Mouse (Mus musculus): ENCODE data around the gene Tex46. TPM values are rescaled to one million over a fixed set of nuclear protein-coding genes. Genes with fewer than 3 reads are reported as not detected.

Tex46 gene
- polyA plus RNA-seq, 1 experiment from 2014 or later, result not detected

GRCm38 (mm10) chr4:136638890-136639289 is 28.7 kb downstream of the Tex46 start:
- Histone ChIP-seq H3K27me3 (ENCODE audit: insufficient read depth, low read length) (peaks cover 23% of the 10 kb centered on the region), H3K36me3 (ENCODE audit: insufficient read depth, low read length) (no peaks in the 10 kb centered on the region), H3K4me2 (replicated peaks; ENCODE audit: low read depth, low read length) (peak overlapping the region; percentile 42), H3K9ac (replicated peaks; ENCODE audit: low read length) (0 out of 2 replicates have a peak overlapping the region, but pooled peaks have one; percentile 1), H3K27ac (ENCODE audit: low read length) (no peak overlapping the region), H3K4me1 (ENCODE audit: insufficient read depth, low read length) (peaks cover 13% of the 10 kb centered on the region), H3K9me3 (ENCODE audit: low read length) (peaks cover 4% of the 10 kb centered on the region), H3K4me3 (ENCODE audit: low read length) (peak overlapping the region; percentile 23)
- 0 out of 2 replicates have a peak, but pooled peaks have one; percentile 55 for ATAC-seq (ENCODE audit: low FRiP score, low TSS enrichment)
- WGBS, result 9% methylated on average over 10 of the region's 10 CpGs

- H3K27ac ChIP-seq (ENCODE audit: low read length), result peak overlapping the region; percentile 39
- 6% methylated on average over 11 of the region's 11 CpGs for WGBS
- H3K4me3 ChIP-seq (ENCODE audit: low read length), result peak overlapping the region; percentile 3; the same call in 1 of the 2 replicates
Measured at GRCm38 (mm10) chr4:136648922-136649479, 38.8 kb downstream of the Tex46 start.

GRCm38 (mm10) chr4:136649480-136650196 is 39.4 kb downstream of the Tex46 start:
- Histone ChIP-seq H3K9me3 (ENCODE audit: low read length) (0 out of 2 replicates have a peak, but pooled peaks cover 2% of the 10 kb centered on the region), H3K4me2 (replicated peaks; ENCODE audit: low read depth, low read length) (peak overlapping the region; percentile 47), H3K9ac (replicated peaks; ENCODE audit: low read length) (0 out of 2 replicates have a peak overlapping the region, but pooled peaks have one; percentile 12), H3K4me3 (ENCODE audit: low read length) (no peak overlapping the region; the same call in 1 of the 2 replicates), H3K36me3 (ENCODE audit: insufficient read depth, low read length) (no peaks in the 10 kb centered on the region), H3K27ac (ENCODE audit: low read length) (peak overlapping the region; percentile 39), H3K27me3 (ENCODE audit: insufficient read depth, low read length) (no peaks in the 10 kb centered on the region), H3K4me1 (ENCODE audit: insufficient read depth, low read length) (peaks cover 16% of the 10 kb centered on the region)
- peak; percentile 67 for ATAC-seq (ENCODE audit: low FRiP score, low TSS enrichment)
- WGBS, result 27% methylated on average over 13 of the region's 13 CpGs

More at GRCm38 (mm10) chr4:136648922-136649479, 38.8 kb downstream of the Tex46 start:
- H3K27me3 ChIP-seq (ENCODE audit: insufficient read depth, low read length), result no peaks in the 10 kb centered on the region
- peak; percentile 73 for ATAC-seq (ENCODE audit: low FRiP score, low TSS enrichment)
- peaks cover 16% of the 10 kb centered on the region for H3K4me1 ChIP-seq (ENCODE audit: insufficient read depth, low read length)
- H3K9me3 ChIP-seq (ENCODE audit: low read length), result 0 out of 2 replicates have a peak, but pooled peaks cover 5% of the 10 kb centered on the region
- no peaks in the 10 kb centered on the region for H3K36me3 ChIP-seq (ENCODE audit: insufficient read depth, low read length)
- 0 out of 2 replicates have a peak overlapping the region, but pooled peaks have one; percentile 12 for H3K9ac ChIP-seq (replicated peaks; ENCODE audit: low read length)
- H3K4me2 ChIP-seq (replicated peaks; ENCODE audit: low read depth, low read length), result peak overlapping the region; percentile 47

GRCm38 (mm10) chr4:136650261-136650660 is 40.0 kb downstream of the Tex46 start:
- no peaks in the 10 kb centered on the region for H3K36me3 ChIP-seq (ENCODE audit: insufficient read depth, low read length)
- no peak overlapping the region for H3K9ac ChIP-seq (replicated peaks; ENCODE audit: low read length)
- WGBS, result 47% methylated on average over 8 of the region's 8 CpGs
- ATAC-seq (ENCODE audit: low FRiP score, low TSS enrichment), result no peak
- 0 out of 2 replicates have a peak, but pooled peaks cover 2% of the 10 kb centered on the region for H3K9me3 ChIP-seq (ENCODE audit: low read length)
- H3K27ac ChIP-seq (ENCODE audit: low read length), result peak overlapping the region; percentile 39
- peaks cover 16% of the 10 kb centered on the region for H3K4me1 ChIP-seq (ENCODE audit: insufficient read depth, low read length)
- H3K27me3 ChIP-seq (ENCODE audit: insufficient read depth, low read length), result no peaks in the 10 kb centered on the region
- no peak overlapping the region for H3K4me3 ChIP-seq (ENCODE audit: low read length)
- no peak overlapping the region for H3K4me2 ChIP-seq (replicated peaks; ENCODE audit: low read depth, low read length)

GRCm38 (mm10) chr4:136651357-136651811 is 41.1 kb downstream of the Tex46 start:
- no peak overlapping the region for H3K4me2 ChIP-seq (replicated peaks; ENCODE audit: low read depth, low read length)
- 0 out of 2 replicates have a peak, but pooled peaks cover 2% of the 10 kb centered on the region for H3K36me3 ChIP-seq (ENCODE audit: insufficient read depth, low read length)
- ATAC-seq (ENCODE audit: low FRiP score, low TSS enrichment), result no peak
- 61% methylated on average over 3 of the region's 3 CpGs for WGBS
- peaks cover 16% of the 10 kb centered on the region for H3K4me1 ChIP-seq (ENCODE audit: insufficient read depth, low read length)
- no peak overlapping the region for H3K27ac ChIP-seq (ENCODE audit: low read length)
- 0 out of 2 replicates have a peak, but pooled peaks cover 2% of the 10 kb centered on the region for H3K9me3 ChIP-seq (ENCODE audit: low read length)
- no peaks in the 10 kb centered on the region for H3K27me3 ChIP-seq (ENCODE audit: insufficient read depth, low read length)
- no peak overlapping the region for H3K4me3 ChIP-seq (ENCODE audit: low read length)
- H3K9ac ChIP-seq (replicated peaks; ENCODE audit: low read length), result no peak overlapping the region

GRCm38 (mm10) chr4:136651882-136652527 is 41.8 kb downstream of the Tex46 start:
- ATAC-seq (ENCODE audit: low FRiP score, low TSS enrichment), result no peak

GRCm38 (mm10) chr4:136652528-136652910 is 42.3 kb downstream of the Tex46 start:
- Histone ChIP-seq H3K27me3 (ENCODE audit: insufficient read depth, low read length) (no peaks in the 10 kb centered on the region), H3K4me3 (ENCODE audit: low read length) (no peak overlapping the region), H3K9ac (replicated peaks; ENCODE audit: low read length) (no peak overlapping the region), H3K36me3 (ENCODE audit: insufficient read depth, low read length) (0 out of 2 replicates have a peak, but pooled peaks cover 7% of the 10 kb centered on the region), H3K27ac (ENCODE audit: low read length) (no peak overlapping the region), H3K4me2 (replicated peaks; ENCODE audit: low read depth, low read length) (no peak overlapping the region), H3K4me1 (ENCODE audit: insufficient read depth, low read length) (peaks cover 16% of the 10 kb centered on the region), H3K9me3 (ENCODE audit: low read length) (no peaks in the 10 kb centered on the region)
- WGBS, result 76% methylated on average over 11 of the region's 11 CpGs
- no peak for ATAC-seq (ENCODE audit: low FRiP score, low TSS enrichment)

More at GRCm38 (mm10) chr4:136651882-136652527, 41.8 kb downstream of the Tex46 start:
- 0 out of 2 replicates have a peak, but pooled peaks cover 2% of the 10 kb centered on the region for H3K9me3 ChIP-seq (ENCODE audit: low read length)
- no peak overlapping the region for H3K4me3 ChIP-seq (ENCODE audit: low read length)
- 84% methylated on average over 13 of the region's 13 CpGs for WGBS
- H3K9ac ChIP-seq (replicated peaks; ENCODE audit: low read length), result no peak overlapping the region
- peaks cover 16% of the 10 kb centered on the region for H3K4me1 ChIP-seq (ENCODE audit: insufficient read depth, low read length)
- H3K36me3 ChIP-seq (ENCODE audit: insufficient read depth, low read length), result 0 out of 2 replicates have a peak, but pooled peaks cover 6% of the 10 kb centered on the region
- no peak overlapping the region for H3K4me2 ChIP-seq (replicated peaks; ENCODE audit: low read depth, low read length)
- no peak overlapping the region for H3K27ac ChIP-seq (ENCODE audit: low read length)
- H3K27me3 ChIP-seq (ENCODE audit: insufficient read depth, low read length), result no peaks in the 10 kb centered on the region

- 66% methylated on average over 6 of the region's 6 CpGs for WGBS
- Histone ChIP-seq H3K36me3 (ENCODE audit: insufficient read depth, low read length) (peaks cover 8% of the 10 kb centered on the region; the same call in 1 of the 2 replicates), H3K27ac (ENCODE audit: low read length) (no peak overlapping the region), H3K9ac (replicated peaks; ENCODE audit: low read length) (no peak overlapping the region), H3K9me3 (ENCODE audit: low read length) (no peaks in the 10 kb centered on the region), H3K4me2 (replicated peaks; ENCODE audit: low read depth, low read length) (no peak overlapping the region), H3K27me3 (ENCODE audit: insufficient read depth, low read length) (no peaks in the 10 kb centered on the region), H3K4me1 (ENCODE audit: insufficient read depth, low read length) (peaks cover 16% of the 10 kb centered on the region), H3K4me3 (ENCODE audit: low read length) (no peak overlapping the region)
- no peak for ATAC-seq (ENCODE audit: low FRiP score, low TSS enrichment)
Measured at GRCm38 (mm10) chr4:136653019-136653418, 42.8 kb downstream of the Tex46 start.

- Histone ChIP-seq H3K27ac (ENCODE audit: low read length) (no peak overlapping the region), H3K4me2 (replicated peaks; ENCODE audit: low read depth, low read length) (no peak overlapping the region), H3K36me3 (ENCODE audit: insufficient read depth, low read length) (peaks cover 15% of the 10 kb centered on the region; the same call in 1 of the 2 replicates), H3K4me3 (ENCODE audit: low read length) (no peak overlapping the region), H3K9me3 (ENCODE audit: low read length) (no peaks in the 10 kb centered on the region), H3K27me3 (ENCODE audit: insufficient read depth, low read length) (no peaks in the 10 kb centered on the region), H3K9ac (replicated peaks; ENCODE audit: low read length) (no peak overlapping the region), H3K4me1 (ENCODE audit: insufficient read depth, low read length) (peaks cover 13% of the 10 kb centered on the region)
- ATAC-seq (ENCODE audit: low FRiP score, low TSS enrichment), result no peak
- 77% methylated on average over 10 of the region's 10 CpGs for WGBS
Measured at GRCm38 (mm10) chr4:136653692-136654234, 43.5 kb downstream of the Tex46 start.
